Mouse (Mus musculus): ENCODE results near the gene Alcam. TPM values are rescaled to one million over a fixed set of nuclear protein-coding genes. Genes with fewer than 3 reads are reported as not detected.
A peak's percentile ranks its signal among the peaks of the same experiment; 100 is the strongest.

Gene Alcam
- 64.0 and 64.6 TPM in 2 replicates for polyA plus RNA-seq (2014; fragmentation: Nextera tagmentation; extraction: Ambion mirVana)

GRCm38 (mm10) chr16:52453971-52454514 is at the start of gene Alcam:
Alcam (minus strand) TSS chr16:52454074.
- H3K27ac ChIP-seq (ENCODE audit: low read depth, low read length) = peak within 1 kb of the TSS; percentile 64
- peaks cover 2% of the 10 kb centered on the region; the same call in 1 of the 2 replicates for H3K27me3 ChIP-seq (ENCODE audit: control insufficient read depth, insufficient read depth, low read length)
- peak within 1 kb of the TSS; percentile 73 for H3K4me2 ChIP-seq (ENCODE audit: low read depth, low read length)
- ATAC-seq (ENCODE audit: low read depth) = no peak
- no peaks in the 10 kb centered on the region for H3K9me3 ChIP-seq (ENCODE audit: control insufficient read depth, low read length)
- 0% methylated on average over 14 of the region's 14 CpGs for WGBS
- H3K4me1 ChIP-seq (ENCODE audit: control insufficient read depth, insufficient read depth, low read length) = peaks cover 10% of the 10 kb centered on the region; the same call in 1 of the 2 replicates
- H3K4me3 ChIP-seq (ENCODE audit: low read depth, low read length) = peak within 1 kb of the TSS; percentile 66
- H3K36me3 ChIP-seq (ENCODE audit: control insufficient read depth, insufficient read depth, low read length) = no peaks in the 10 kb centered on the region
- peak within 1 kb of the TSS; percentile 62 for H3K9ac ChIP-seq (replicated peaks; ENCODE audit: low read depth, low read length)

DNA sequence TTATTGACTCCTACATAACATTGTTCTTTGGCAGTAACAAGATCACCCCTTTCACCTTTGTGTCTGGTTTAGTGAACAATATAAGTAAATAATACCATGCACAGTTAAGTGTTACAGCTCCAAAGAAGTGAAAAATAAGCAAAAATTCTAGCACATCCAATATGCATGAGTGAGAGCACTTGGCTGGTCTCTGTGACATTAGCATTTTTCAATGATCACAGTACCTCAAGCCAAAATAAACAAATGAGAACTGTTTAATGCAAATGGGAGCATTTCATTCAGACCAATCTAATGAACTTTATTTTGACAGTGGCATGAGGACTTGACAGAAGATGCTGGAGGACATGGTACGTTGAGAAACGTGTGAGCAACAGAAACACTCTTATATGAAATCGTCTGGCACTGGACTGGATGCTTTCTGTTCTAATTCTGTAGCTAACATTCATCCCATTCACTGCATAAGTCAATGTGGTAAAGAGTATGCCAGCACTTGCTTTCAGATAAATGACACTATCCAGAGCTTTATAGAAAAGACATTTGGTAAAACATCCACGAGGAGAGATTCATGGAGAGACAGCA is 45.0 kb upstream of the Alcam start:
- H3K4me3 ChIP-seq (ENCODE audit: low read depth, low read length) = no peak overlapping the region
- H3K9me3 ChIP-seq (ENCODE audit: control insufficient read depth, low read length) = no peaks in the 10 kb centered on the region
- H3K9ac ChIP-seq (replicated peaks; ENCODE audit: low read depth, low read length) = no peak overlapping the region
- no peak overlapping the region for H3K27ac ChIP-seq (ENCODE audit: low read depth, low read length)
- no peak overlapping the region for H3K4me2 ChIP-seq (ENCODE audit: low read depth, low read length)
- H3K36me3 ChIP-seq (ENCODE audit: control insufficient read depth, insufficient read depth, low read length) = no peaks in the 10 kb centered on the region
- ATAC-seq (ENCODE audit: low read depth) = no peak
- WGBS = 86% methylated on average over 4 of the region's 4 CpGs
- H3K27me3 ChIP-seq (ENCODE audit: control insufficient read depth, insufficient read depth, low read length) = no peaks in the 10 kb centered on the region
- H3K4me1 ChIP-seq (ENCODE audit: control insufficient read depth, insufficient read depth, low read length) = no peaks in the 10 kb centered on the region

- no peak overlapping the region for H3K4me3 ChIP-seq (ENCODE audit: low read depth, low read length)
- no peaks in the 10 kb centered on the region for H3K4me1 ChIP-seq (ENCODE audit: control insufficient read depth, insufficient read depth, low read length)
- H3K36me3 ChIP-seq (ENCODE audit: control insufficient read depth, insufficient read depth, low read length) = no peaks in the 10 kb centered on the region
- H3K27ac ChIP-seq (ENCODE audit: low read depth, low read length) = no peak overlapping the region
- H3K27me3 ChIP-seq (ENCODE audit: control insufficient read depth, insufficient read depth, low read length) = no peaks in the 10 kb centered on the region
- 19% methylated on average over 1 of the region's 1 CpGs for WGBS
- H3K9ac ChIP-seq (replicated peaks; ENCODE audit: low read depth, low read length) = no peak overlapping the region
- H3K9me3 ChIP-seq (ENCODE audit: control insufficient read depth, low read length) = no peaks in the 10 kb centered on the region
- ATAC-seq (ENCODE audit: low read depth) = no peak
- no peak overlapping the region for H3K4me2 ChIP-seq (ENCODE audit: low read depth, low read length)
Measured at GRCm38 (mm10) chr16:52490542-52490941, 36.7 kb upstream of the Alcam start.

- ATAC-seq (ENCODE audit: low read depth) = no peak
- no peak overlapping the region for H3K9ac ChIP-seq (replicated peaks; ENCODE audit: low read depth, low read length)
- no peaks in the 10 kb centered on the region for H3K9me3 ChIP-seq (ENCODE audit: control insufficient read depth, low read length)
- no peak overlapping the region for H3K4me3 ChIP-seq (ENCODE audit: low read depth, low read length)
- no peaks in the 10 kb centered on the region for H3K36me3 ChIP-seq (ENCODE audit: control insufficient read depth, insufficient read depth, low read length)
- no peak overlapping the region for H3K27ac ChIP-seq (ENCODE audit: low read depth, low read length)
- WGBS = 80% methylated on average over 4 of the region's 4 CpGs
- H3K27me3 ChIP-seq (ENCODE audit: control insufficient read depth, insufficient read depth, low read length) = no peaks in the 10 kb centered on the region
- H3K4me1 ChIP-seq (ENCODE audit: control insufficient read depth, insufficient read depth, low read length) = no peaks in the 10 kb centered on the region
- H3K4me2 ChIP-seq (ENCODE audit: low read depth, low read length) = no peak overlapping the region
Measured at GRCm38 (mm10) chr16:52474235-52474634, 20.4 kb upstream of the Alcam start.

GRCm38 (mm10) chr16:52473089-52473488 is 19.2 kb upstream of the Alcam start:
- no peak for ATAC-seq (ENCODE audit: low read depth)
- Histone ChIP-seq H3K9ac (replicated peaks; ENCODE audit: low read depth, low read length) (no peak overlapping the region), H3K27me3 (ENCODE audit: control insufficient read depth, insufficient read depth, low read length) (no peaks in the 10 kb centered on the region), H3K4me1 (ENCODE audit: control insufficient read depth, insufficient read depth, low read length) (no peaks in the 10 kb centered on the region), H3K27ac (ENCODE audit: low read depth, low read length) (no peak overlapping the region), H3K4me2 (ENCODE audit: low read depth, low read length) (no peak overlapping the region), H3K4me3 (ENCODE audit: low read depth, low read length) (no peak overlapping the region), H3K9me3 (ENCODE audit: control insufficient read depth, low read length) (no peaks in the 10 kb centered on the region), H3K36me3 (ENCODE audit: control insufficient read depth, insufficient read depth, low read length) (no peaks in the 10 kb centered on the region)
- WGBS = 95% methylated on average over 2 of the region's 2 CpGs

DNA sequence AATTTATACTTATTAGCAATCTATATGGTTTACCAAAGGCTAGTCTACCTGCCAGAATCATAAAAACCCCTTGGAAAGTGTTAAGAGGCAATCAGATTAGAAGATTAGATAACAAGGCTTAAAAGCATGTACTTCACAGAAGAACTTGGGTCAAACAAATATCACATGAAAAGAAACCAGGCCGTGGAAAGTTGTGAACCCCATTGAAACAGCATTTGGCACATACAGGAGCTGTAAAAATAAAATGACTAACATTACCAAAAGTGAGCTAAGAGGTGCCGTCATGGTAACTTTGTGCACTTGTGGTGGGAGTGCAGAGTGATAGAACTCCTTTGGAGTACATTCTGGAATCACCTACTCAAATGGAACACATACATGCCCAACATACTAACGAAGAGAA is 18.8 kb upstream of the Alcam start:
- Histone ChIP-seq H3K4me1 (ENCODE audit: control insufficient read depth, insufficient read depth, low read length) (no peaks in the 10 kb centered on the region), H3K27ac (ENCODE audit: low read depth, low read length) (no peak overlapping the region), H3K36me3 (ENCODE audit: control insufficient read depth, insufficient read depth, low read length) (no peaks in the 10 kb centered on the region), H3K9ac (replicated peaks; ENCODE audit: low read depth, low read length) (no peak overlapping the region), H3K4me2 (ENCODE audit: low read depth, low read length) (no peak overlapping the region), H3K27me3 (ENCODE audit: control insufficient read depth, insufficient read depth, low read length) (no peaks in the 10 kb centered on the region), H3K9me3 (ENCODE audit: control insufficient read depth, low read length) (no peaks in the 10 kb centered on the region), H3K4me3 (ENCODE audit: low read depth, low read length) (no peak overlapping the region)
- 95% methylated on average over 3 of the region's 3 CpGs for WGBS
- ATAC-seq (ENCODE audit: low read depth) = no peak

DNA sequence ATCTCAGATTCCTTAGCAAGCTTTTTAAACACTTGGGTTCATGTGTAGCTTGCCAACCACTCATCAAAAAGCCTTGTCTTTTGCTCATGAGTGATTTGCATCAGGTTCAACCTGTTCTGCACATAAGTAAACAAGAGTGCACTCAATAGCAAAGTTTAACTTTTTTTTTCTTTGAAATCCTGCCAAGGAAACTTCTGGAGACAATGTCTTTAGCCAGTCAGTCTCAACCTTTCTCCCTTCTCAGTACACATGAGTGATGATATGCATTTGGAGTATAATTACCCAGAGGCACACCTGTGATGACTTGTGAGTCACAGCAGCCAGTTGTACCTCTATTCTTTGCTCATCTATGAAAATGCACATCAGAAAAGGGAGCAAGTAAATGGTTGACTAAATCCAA is 18.2 kb upstream of the Alcam start:
- no peaks in the 10 kb centered on the region for H3K9me3 ChIP-seq (ENCODE audit: control insufficient read depth, low read length)
- H3K27ac ChIP-seq (ENCODE audit: low read depth, low read length) = no peak overlapping the region
- H3K4me3 ChIP-seq (ENCODE audit: low read depth, low read length) = no peak overlapping the region
- no peak overlapping the region for H3K9ac ChIP-seq (replicated peaks; ENCODE audit: low read depth, low read length)
- H3K4me2 ChIP-seq (ENCODE audit: low read depth, low read length) = no peak overlapping the region
- no peaks in the 10 kb centered on the region for H3K27me3 ChIP-seq (ENCODE audit: control insufficient read depth, insufficient read depth, low read length)
- no peak for ATAC-seq (ENCODE audit: low read depth)
- H3K4me1 ChIP-seq (ENCODE audit: control insufficient read depth, insufficient read depth, low read length) = no peaks in the 10 kb centered on the region
- no peaks in the 10 kb centered on the region for H3K36me3 ChIP-seq (ENCODE audit: control insufficient read depth, insufficient read depth, low read length)

DNA sequence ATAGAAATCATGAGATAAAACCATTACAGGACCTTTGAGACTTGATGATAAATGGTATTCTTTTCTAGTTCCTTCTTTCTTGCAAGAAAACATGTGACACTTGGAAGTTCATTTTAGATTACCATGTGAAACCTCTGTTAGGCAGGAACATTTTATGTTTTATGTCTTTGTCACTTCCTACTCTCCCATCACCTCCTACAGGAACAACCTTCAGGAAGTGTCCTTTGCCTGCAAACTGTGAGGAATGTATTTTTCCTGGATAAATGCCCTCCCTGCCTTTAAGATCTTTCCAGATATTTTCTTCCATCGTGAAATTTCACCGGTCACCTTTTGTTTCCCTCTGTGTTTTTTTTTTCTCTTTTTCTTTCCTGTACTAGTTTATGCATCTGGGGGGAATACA is 17.0 kb upstream of the Alcam start:
- Histone ChIP-seq H3K9ac (replicated peaks; ENCODE audit: low read depth, low read length) (no peak overlapping the region), H3K27me3 (ENCODE audit: control insufficient read depth, insufficient read depth, low read length) (no peaks in the 10 kb centered on the region)
- WGBS = 88% methylated on average over 2 of the region's 2 CpGs

GRCm38 (mm10) chr16:52470226-52470625 is 16.4 kb upstream of the Alcam start:
- Histone ChIP-seq H3K9me3 (ENCODE audit: control insufficient read depth, low read length) (no peaks in the 10 kb centered on the region), H3K27ac (ENCODE audit: low read depth, low read length) (no peak overlapping the region), H3K4me2 (ENCODE audit: low read depth, low read length) (no peak overlapping the region), H3K4me1 (ENCODE audit: control insufficient read depth, insufficient read depth, low read length) (no peaks in the 10 kb centered on the region), H3K9ac (replicated peaks; ENCODE audit: low read depth, low read length) (no peak overlapping the region), H3K4me3 (ENCODE audit: low read depth, low read length) (no peak overlapping the region), H3K36me3 (ENCODE audit: control insufficient read depth, insufficient read depth, low read length) (no peaks in the 10 kb centered on the region), H3K27me3 (ENCODE audit: control insufficient read depth, insufficient read depth, low read length) (no peaks in the 10 kb centered on the region)
- no peak for ATAC-seq (ENCODE audit: low read depth)
- WGBS = 88% methylated on average over 3 of the region's 3 CpGs

More for the DNA sequence above, 17.0 kb upstream of the Alcam start:
- no peaks in the 10 kb centered on the region for H3K4me1 ChIP-seq (ENCODE audit: control insufficient read depth, insufficient read depth, low read length)
- H3K9me3 ChIP-seq (ENCODE audit: control insufficient read depth, low read length) = no peaks in the 10 kb centered on the region
- no peak overlapping the region for H3K27ac ChIP-seq (ENCODE audit: low read depth, low read length)
- H3K36me3 ChIP-seq (ENCODE audit: control insufficient read depth, insufficient read depth, low read length) = no peaks in the 10 kb centered on the region
- H3K4me3 ChIP-seq (ENCODE audit: low read depth, low read length) = no peak overlapping the region
- ATAC-seq (ENCODE audit: low read depth) = no peak
- H3K4me2 ChIP-seq (ENCODE audit: low read depth, low read length) = no peak overlapping the region

Data from neural tube, embryonic 14.5 days (tissue).